ENCODE assay signal across 8 mouse cellular contexts in the genomic region with DNA sequence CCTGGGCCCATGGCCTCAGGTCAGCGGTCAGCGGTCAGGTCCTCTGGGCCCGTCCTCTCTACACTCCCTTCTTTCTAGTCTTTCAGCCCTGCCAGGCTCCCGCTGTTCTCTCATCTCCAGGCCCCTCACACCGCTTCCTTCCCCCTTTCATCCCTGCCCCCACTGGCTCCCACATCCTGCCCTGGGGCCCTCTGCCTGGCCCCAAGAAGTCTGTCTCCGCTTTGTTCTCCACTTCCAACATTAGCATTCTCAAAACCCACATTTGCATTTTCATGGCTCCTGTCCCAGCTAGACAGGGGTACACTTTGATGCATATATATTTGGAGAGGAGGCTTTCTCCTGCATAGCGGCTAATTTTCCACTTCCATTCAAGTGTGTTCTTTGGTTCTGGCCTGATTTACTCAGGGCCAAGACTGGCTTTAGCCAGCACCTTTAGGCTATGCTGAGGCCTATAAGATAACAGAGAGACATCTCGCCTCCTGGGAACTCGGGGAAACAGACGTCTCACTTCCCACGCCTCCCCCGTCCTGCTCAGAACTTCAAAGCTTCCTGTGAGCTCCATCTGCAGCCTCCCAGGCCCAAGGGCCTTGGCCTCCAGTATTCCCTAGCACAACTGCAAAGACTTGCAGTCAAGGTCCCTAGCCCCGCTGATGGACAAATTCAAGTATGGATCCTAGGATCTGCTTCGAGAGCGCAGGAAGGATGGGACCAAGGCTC.
DNase-seq lines count a peak whose midpoint lies in the region; ATAC-seq and TF ChIP-seq lines count a peak whose summit lies in the region.

No protein-coding gene starts in this region.

- H3K27ac ChIP-seq in lung, embryonic 16.5 days (ENCODE audit: low read length), result no peak overlapping the region
- H3K27ac ChIP-seq in hindbrain, embryonic 12.5 days, result peak overlapping the region; percentile 81
- no peak overlapping the region for H3K27ac ChIP-seq in liver, postnatal 0 days (ENCODE audit: low read depth)
- H3K27ac ChIP-seq in thymus, adult 2 months (ENCODE audit: control insufficient read depth, insufficient read depth, low read length), result no peak overlapping the region

- TF ChIP-seq POLR2A in thymus, adult 2 months (IDR thresholded peaks at IDR 0.05; ENCODE audit: control insufficient read depth, extremely low read depth, insufficient read depth, low read length, poor library complexity), result no peak

- H3K27me3 ChIP-seq in lung, embryonic 16.5 days (ENCODE audit: control insufficient read depth, insufficient read depth, low read depth, low read length), result no peaks in the 10 kb centered on the region
- 0 out of 2 replicates have a peak, but pooled peaks cover 9% of the 10 kb centered on the region for H3K27me3 ChIP-seq in hindbrain, embryonic 12.5 days
- no peaks in the 10 kb centered on the region for H3K27me3 ChIP-seq in liver, postnatal 0 days (ENCODE audit: insufficient read depth, low read length)
- H3K27me3 ChIP-seq in thymus, adult 2 months (ENCODE audit: control insufficient read depth, insufficient read depth, low read length), result no peaks in the 10 kb centered on the region

- WGBS in lung, embryonic 16.5 days, result 36% methylated on average over 15 of the region's 15 CpGs
- WGBS in hindbrain, embryonic 12.5 days, result 4% methylated on average over 15 of the region's 15 CpGs
- 36% methylated on average over 15 of the region's 15 CpGs for WGBS in liver, postnatal 0 days (ENCODE audit: insufficient replicate concordance)
- WGBS in thymus, adult 2 months, result 25% methylated on average over 15 of the region's 15 CpGs

- DNase-seq in lung, postnatal 14 days, result no peak
- DNase-seq in embryo, embryonic 10.5 days (ENCODE audit: low spot score), result peak; percentile 77
- DNase-seq in liver, postnatal 0 days, result no peak
- DNase-seq in thymus, adult 2 months, result peak; percentile 66
- DNase-seq in natural killer cell, adult 2 months (ENCODE audit: low spot score in 2 of 2), result no peak
- no peak for DNase-seq in B cell, adult 2 months

- no peaks in the 10 kb centered on the region for H3K9me3 ChIP-seq in lung, embryonic 16.5 days (ENCODE audit: control insufficient read depth, low read length)
- H3K9me3 ChIP-seq in hindbrain, embryonic 12.5 days (replicated peaks), result no peaks in the 10 kb centered on the region
- H3K9me3 ChIP-seq in liver, postnatal 0 days (ENCODE audit: low read length), result no peaks in the 10 kb centered on the region

- no peak for TF ChIP-seq CTCF in liver, postnatal 0 days (IDR thresholded peaks at IDR 0.05; ENCODE audit: low read depth)
- TF ChIP-seq CTCF in thymus, adult 2 months (IDR thresholded peaks at IDR 0.05; ENCODE audit: borderline replicate concordance, control insufficient read depth, extremely low read depth, insufficient read depth, low read length, poor library complexity), result no peak

- H3K36me3 ChIP-seq in lung, embryonic 16.5 days (ENCODE audit: control insufficient read depth, insufficient read depth, low read length), result no peaks in the 10 kb centered on the region
- H3K36me3 ChIP-seq in hindbrain, embryonic 12.5 days, result no peaks in the 10 kb centered on the region
- no peaks in the 10 kb centered on the region for H3K36me3 ChIP-seq in liver, postnatal 0 days (replicated peaks; ENCODE audit: insufficient read depth, low read length)
- H3K36me3 ChIP-seq in thymus, adult 2 months (ENCODE audit: control insufficient read depth, insufficient read depth, low read length), result no peaks in the 10 kb centered on the region

- no peak overlapping the region for H3K4me2 ChIP-seq in lung, embryonic 16.5 days (ENCODE audit: low read depth, low read length)
- H3K4me2 ChIP-seq in hindbrain, embryonic 12.5 days (replicated peaks), result peak overlapping the region; percentile 32
- 0 out of 2 replicates have a peak overlapping the region, but pooled peaks have one; percentile 35 for H3K4me2 ChIP-seq in liver, postnatal 0 days (ENCODE audit: low read depth, low read length)

- ATAC-seq in lung, embryonic 16.5 days (ENCODE audit: low read depth), result 0 out of 2 replicates have a peak, but pooled peaks have one; percentile 30
- ATAC-seq in hindbrain, embryonic 12.5 days (ENCODE audit: low FRiP score), result peak; percentile 77
- no peak for ATAC-seq in liver, postnatal 0 days

- H3K4me1 ChIP-seq in lung, embryonic 16.5 days (replicated peaks; ENCODE audit: control insufficient read depth, insufficient read depth, low read length), result peaks cover 37% of the 10 kb centered on the region
- H3K4me1 ChIP-seq in hindbrain, embryonic 12.5 days, result peaks cover 39% of the 10 kb centered on the region
- H3K4me1 ChIP-seq in liver, postnatal 0 days (ENCODE audit: insufficient read depth), result peaks cover 12% of the 10 kb centered on the region
- H3K4me1 ChIP-seq in thymus, adult 2 months (replicated peaks; ENCODE audit: control insufficient read depth, insufficient read depth, low read length), result peaks cover 26% of the 10 kb centered on the region

- no peak overlapping the region for H3K4me3 ChIP-seq in lung, embryonic 16.5 days (ENCODE audit: low read length)
- H3K4me3 ChIP-seq in hindbrain, embryonic 12.5 days, result no peak overlapping the region
- H3K4me3 ChIP-seq in liver, postnatal 0 days (ENCODE audit: low read depth, low read length), result no peak overlapping the region
- H3K4me3 ChIP-seq in thymus, adult 2 months (ENCODE audit: control insufficient read depth, insufficient read depth, low read length), result no peak overlapping the region

- TF ChIP-seq EP300 in liver, postnatal 0 days (IDR thresholded peaks at IDR 0.05; ENCODE audit: low read depth), result no peak

- H3K9ac ChIP-seq in lung, embryonic 16.5 days (ENCODE audit: low read length), result no peak overlapping the region
- H3K9ac ChIP-seq in hindbrain, embryonic 12.5 days, result no peak overlapping the region
- H3K9ac ChIP-seq in liver, postnatal 0 days (replicated peaks), result no peak overlapping the region

Comparison
In these comparisons a context has a peak if more than half of its experiments do, and no peak if none do; other contexts are left out.
1. DNase-seq: peak in embryo, embryonic 10.5 days (single experiment) and thymus, adult 2 months (single experiment); none in lung, postnatal 14 days (single experiment), liver, postnatal 0 days (single experiment), natural killer cell, adult 2 months (0 of 2) and B cell, adult 2 months (0 of 2).